Mouse (Mus musculus): ENCODE results near the gene Mob3a.

Gene Mob3a

GRCm38 (mm10) chr10:80698605-80699004, 3.2 kb downstream of the Mob3a start:
- DNase-seq = peak; percentile 41

- peak; percentile 54 for DNase-seq
Observed at GRCm38 (mm10) chr10:80697812-80698211, 4.0 kb downstream of the Mob3a start.

- DNase-seq = peak; percentile 45
Observed at GRCm38 (mm10) chr10:80697393-80697787, 4.4 kb downstream of the Mob3a start.

GRCm38 (mm10) chr10:80696502-80697392, 5.0 kb downstream of the Mob3a start:
- DNase-seq = peak; percentile 56

GRCm38 (mm10) chr10:80695801-80696501, 5.8 kb downstream of the Mob3a start:
- peak; percentile 61 for DNase-seq

GRCm38 (mm10) chr10:80695186-80695585, 6.6 kb downstream of the Mob3a start:
- DNase-seq = peak; percentile 77

- DNase-seq = peak; percentile 55
Observed at GRCm38 (mm10) chr10:80694159-80694938, 7.4 kb downstream of the Mob3a start.

- peak; percentile 47 for DNase-seq
Observed at GRCm38 (mm10) chr10:80693401-80694045, 8.3 kb downstream of the Mob3a start.

GRCm38 (mm10) chr10:80692249-80693165, 9.3 kb downstream of the Mob3a start:
- peak; percentile 65 for DNase-seq

GRCm38 (mm10) chr10:80687850-80688249, 13.9 kb downstream of the Mob3a start:
- peak; percentile 77 for DNase-seq

- DNase-seq = no peak
Observed at GRCm38 (mm10) chr10:80686617-80687016, 15.2 kb downstream of the Mob3a start.

- DNase-seq = no peak
Observed at GRCm38 (mm10) chr10:80684984-80685383, 16.8 kb downstream of the Mob3a start.

GRCm38 (mm10) chr10:80684214-80684613, 17.6 kb downstream of the Mob3a start:
- DNase-seq = peak; percentile 88

- no peak for DNase-seq
Observed at GRCm38 (mm10) chr10:80683647-80684046, 18.1 kb downstream of the Mob3a start.

- peak; percentile 52 for DNase-seq
Observed at GRCm38 (mm10) chr10:80682003-80682402, 19.8 kb downstream of the Mob3a start.

GRCm38 (mm10) chr10:80680260-80680696, 21.5 kb downstream of the Mob3a start:
- DNase-seq = no peak

- peak; percentile 47 for DNase-seq
Observed at GRCm38 (mm10) chr10:80679556-80680259, 22.1 kb downstream of the Mob3a start.

GRCm38 (mm10) chr10:80678601-80679377, 23.0 kb downstream of the Mob3a start:
- DNase-seq = peak; percentile 76

GRCm38 (mm10) chr10:80677942-80678436, 23.8 kb downstream of the Mob3a start, which contains the start of gene Mknk2:
Gene Mknk2 (minus strand): TSS chr10:80678112.
- DNase-seq = peak; percentile 91

Measured in thymus, postnatal 4 days (tissue).